Comparison of ENCODE assay signal across 17 mouse cellular contexts in genomic region chr7:15969674-15970073, GRCm38 (mm10). TPM values are rescaled to one million over a fixed set of nuclear protein-coding genes. Genes with fewer than 3 reads are reported as not detected.
DNase-seq lines count a peak whose midpoint lies in the region; ATAC-seq and TF ChIP-seq lines count a peak whose summit lies in the region.
"Had no signal": no experiment of that assay in that cellular context is flagged by ENCODE, and none has a peak within 500 bp of the region (broad histone marks: within the 10 kb centered on the region; RNA-seq: fewer than 3 reads in every experiment).

No protein-coding gene starts in this region.

- TF ChIP-seq CTCF in left cerebral cortex, adult 2 months (IDR thresholded peaks at IDR 0.05), result peak; percentile 26
- TF ChIP-seq CTCF in brain, embryonic 14.5 days (IDR thresholded peaks at IDR 0.05; ENCODE audit: borderline replicate concordance, extremely low read depth, insufficient read depth, insufficient read length), result 0 out of 2 replicates have a peak, but pooled peaks have one; percentile 3

- no peak overlapping the region for H3K4me3 ChIP-seq in left cerebral cortex, adult 2 months
- H3K4me3 ChIP-seq: limb, embryonic 10.5 days; myocyte had no signal

- no peak overlapping the region for H3K27ac ChIP-seq in left cerebral cortex, adult 2 months
- H3K27ac ChIP-seq: limb, embryonic 10.5 days had no signal

- peak; percentile 35 for DNase-seq in CD4-positive, CD25-positive, alpha-beta regulatory T cell, adult 2 months (ENCODE audit: low read depth, low spot score)
- DNase-seq in left cerebral cortex, adult 2 months (ENCODE audit: extremely low spot score in 1 of 2, low spot score in 2 of 2), result no peak
- DNase-seq in left cerebral cortex, postnatal 25 days (ENCODE audit: low spot score in 2 of 2), result no peak
- DNase-seq in A20 (ENCODE audit: low read depth, low spot score), result peak; percentile 54
- no peak for DNase-seq in brain, embryonic 14.5 days (ENCODE audit: low read depth)
- DNase-seq in cerebellum, adult 18-20 months, result no peak
- DNase-seq in heart, adult 18-20 months, result no peak
- DNase-seq: cerebellum, adult 9-10 months; heart, adult 11 months; kidney, postnatal 10 days; layer of hippocampus, adult 9-11 months; lung, adult 2 months; right cerebral cortex, postnatal 25 days; thymus, postnatal 14 days had no signal

- ATAC-seq in CD4-positive, CD25-positive, alpha-beta regulatory T cell, adult 4 months, result no peak

- TF ChIP-seq POLR2A in brain, embryonic 14.5 days (IDR thresholded peaks at IDR 0.05; ENCODE audit: borderline replicate concordance, extremely low read depth, insufficient read depth, insufficient read length, poor library complexity, severe bottlenecking), result no peak

- intact Hi-C loops in left cerebral cortex, adult 2 months (cut with DNase I), result no loop called here
- intact Hi-C loops in left cerebral cortex, postnatal 25 days (cut with DNase I), result no loop called here

RNA-seq across cellular contexts. Expression of gene Ehd2, which starts 2.3 kb away (rescaled TPM):
- polyA plus RNA-seq in CD4-positive, CD25-positive, alpha-beta regulatory T cell, adult 4 months (2017; shearing (Covaris generic)), result under 1 TPM; 0.07 to 0.15 TPM
- total RNA-seq in left cerebral cortex, adult 2 months (2021), result 1 to 10 TPM; 6.4 to 6.7 TPM
- total RNA-seq in left cerebral cortex, postnatal 25 days (2021), result 1 to 10 TPM; 4.7 to 8.4 TPM
- 6.5 and 9.7 TPM in 2 replicates for polyA plus RNA-seq in brain, embryonic 14.5 days (2012; rRNA removed)
- total RNA-seq in heart, adult 18-20 months (2021), result 10 to 100 TPM; 65.8 to 77.3 TPM

RNA-seq across cellular contexts. Expression of gene Nop53, which starts 23.8 kb away (rescaled TPM):
- 100 to 1,000 TPM; 244 to 324 TPM for polyA plus RNA-seq in CD4-positive, CD25-positive, alpha-beta regulatory T cell, adult 4 months (2017; shearing (Covaris generic))
- 100 to 1,000 TPM; 108 to 113 TPM for total RNA-seq in left cerebral cortex, adult 2 months (2021)
- 100 to 1,000 TPM in 1 of 2 experiments, 10 to 100 TPM in 1; 98.5 to 104 TPM for total RNA-seq in left cerebral cortex, postnatal 25 days (2021)
- 134 and 141 TPM in 2 replicates for polyA plus RNA-seq in brain, embryonic 14.5 days (2012; rRNA removed)
- 100 to 1,000 TPM; 134 to 143 TPM for total RNA-seq in heart, adult 18-20 months (2021)

RNA-seq across cellular contexts. Expression of gene Selenow, which starts 47.5 kb away (rescaled TPM):
- 100 to 1,000 TPM; 912 to 987 TPM for polyA plus RNA-seq in CD4-positive, CD25-positive, alpha-beta regulatory T cell, adult 4 months (2017; shearing (Covaris generic))
- 1,000 to 10,000 TPM; 1,033 to 1,089 TPM for total RNA-seq in left cerebral cortex, adult 2 months (2021)
- 1,000 to 10,000 TPM; 1,337 to 1,417 TPM for total RNA-seq in left cerebral cortex, postnatal 25 days (2021)
- polyA plus RNA-seq in brain, embryonic 14.5 days (2012; rRNA removed), result 874 and 948 TPM in 2 replicates
- total RNA-seq in heart, adult 18-20 months (2021), result 100 to 1,000 TPM; 181 to 202 TPM

Comparison
In these comparisons a context has a peak if more than half of its experiments do, and no peak if none do; other contexts are left out.
1. DNase-seq: peak in CD4-positive, CD25-positive, alpha-beta regulatory T cell, adult 2 months (single experiment) and A20 (single experiment); none in left cerebral cortex, adult 2 months (0 of 2), left cerebral cortex, postnatal 25 days (0 of 2), brain, embryonic 14.5 days (single experiment), cerebellum, adult 18-20 months (0 of 2) and heart, adult 18-20 months (0 of 2).
2. RNA of gene Ehd2, which starts 2.3 kb away (total RNA-seq): 65.8 to 77.3 TPM in heart, adult 18-20 months; 4.7 to 8.4 TPM in left cerebral cortex, postnatal 25 days and 6.4 to 6.7 TPM in left cerebral cortex, adult 2 months; every median in the first group is over 4 times any median in the second.
3. RNA of gene Selenow, which starts 47.5 kb away (total RNA-seq): 1,337 to 1,417 TPM in left cerebral cortex, postnatal 25 days and 1,033 to 1,089 TPM in left cerebral cortex, adult 2 months; 181 to 202 TPM in heart, adult 18-20 months; every median in the first group is over 4 times any median in the second.